In the genomic region with DNA sequence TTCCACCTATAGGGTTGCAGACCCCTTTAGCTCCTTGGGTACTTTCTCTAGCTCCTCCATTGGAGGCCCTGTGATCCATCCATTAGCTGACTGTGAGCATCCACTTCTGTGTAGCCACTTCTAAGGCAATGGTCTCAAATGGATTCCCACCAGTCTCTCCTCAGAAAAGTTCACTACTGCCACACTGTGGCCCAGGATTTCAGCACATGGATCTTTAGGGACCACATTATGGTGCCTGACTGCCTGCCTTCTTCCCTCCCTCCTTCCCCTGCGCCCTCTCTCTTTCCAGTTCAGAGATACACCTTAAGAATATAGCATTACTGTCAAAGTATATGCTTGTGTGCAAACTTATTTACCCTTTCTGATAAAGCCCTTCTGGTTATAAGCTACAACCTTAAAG, we compare ENCODE assay signal across 8 mouse cellular contexts.
A peak's percentile ranks its signal among the peaks of the same experiment; 100 is the strongest.
DNase-seq lines count a peak whose midpoint lies in the region; ATAC-seq and TF ChIP-seq lines count a peak whose summit lies in the region.

No protein-coding gene starts in this region.

- no peak for TF ChIP-seq EP300 in ES-Bruce4 (IDR thresholded peaks at IDR 0.05; ENCODE audit: insufficient read depth, low read depth, low read length)

- H3K4me2 ChIP-seq in heart, embryonic 11.5 days = no peak overlapping the region

- H3K27me3 ChIP-seq in heart, embryonic 11.5 days (ENCODE audit: control insufficient read depth, insufficient read depth, low read length) = no peaks in the 10 kb centered on the region
- H3K27me3 ChIP-seq in ES-Bruce4 (ENCODE audit: control insufficient read depth, insufficient read depth, low read length, poor library complexity, severe bottlenecking) = no peaks in the 10 kb centered on the region

- H3K36me3 ChIP-seq in heart, embryonic 11.5 days (ENCODE audit: control insufficient read depth, insufficient read depth, low read length) = no peaks in the 10 kb centered on the region
- H3K36me3 ChIP-seq in ES-Bruce4 (ENCODE audit: control insufficient read depth, insufficient read depth, low read length, poor library complexity, severe bottlenecking) = no peaks in the 10 kb centered on the region

- no peaks in the 10 kb centered on the region for H3K4me1 ChIP-seq in heart, embryonic 11.5 days (ENCODE audit: control insufficient read depth, insufficient read depth, low read length)
- H3K4me1 ChIP-seq in ES-Bruce4 (ENCODE audit: control insufficient read depth, insufficient read depth, low read length) = no peaks in the 10 kb centered on the region

- TF ChIP-seq POLR2A in ES-Bruce4 (IDR thresholded peaks at IDR 0.05; ENCODE audit: insufficient read depth, low read length) = no peak

- peak; percentile 3 to 8 for DNase-seq in heart, postnatal 10 days
- DNase-seq in layer of hippocampus, adult 18-20 months (ENCODE audit: low spot score in 2 of 2) = peak; percentile 7 to 42
- peak; percentile 67 for DNase-seq in retina, postnatal 1 day
- no peak for DNase-seq in thymus, adult 18-20 months
- no peak for DNase-seq in yolk sac, embryonic 10.5 days (ENCODE audit: low spot score)

- ATAC-seq in heart, embryonic 11.5 days (replicated peaks; ENCODE audit: insufficient number of reproducible peaks, low FRiP score, low TSS enrichment) = no peak
- peak; percentile 57 for ATAC-seq in common myeloid progenitor, adult 5-6 weeks (replicated peaks; ENCODE audit: low read depth, poor library complexity, severe bottlenecking)

- TF ChIP-seq CTCF in ES-Bruce4 (IDR thresholded peaks at IDR 0.05; ENCODE audit: low read depth, low read length) = peak; percentile 22

- WGBS in heart, embryonic 11.5 days (ENCODE audit: insufficient replicate concordance) = 43% methylated on average over 1 of the region's 1 CpGs

- H3K9me3 ChIP-seq in heart, embryonic 11.5 days (replicated peaks; ENCODE audit: control insufficient read depth, low read length) = no peaks in the 10 kb centered on the region
- H3K9me3 ChIP-seq in ES-Bruce4 (replicated peaks; ENCODE audit: control insufficient read depth, insufficient read depth, low read length, poor library complexity, severe bottlenecking) = no peaks in the 10 kb centered on the region

- H3K27ac ChIP-seq in heart, embryonic 11.5 days (ENCODE audit: low read depth, low read length) = no peak overlapping the region
- no peak overlapping the region for H3K27ac ChIP-seq in ES-Bruce4 (ENCODE audit: insufficient read depth, low read length)

- intact Hi-C loops in heart, postnatal 10 days (cut with DNase I) = loop anchor here (10.0 kb wide), 1 partner anchor 355 kb away; no protein-coding TSS in a partner anchor

- H3K9ac ChIP-seq in heart, embryonic 11.5 days (ENCODE audit: low read depth, low read length) = no peak overlapping the region
- H3K9ac ChIP-seq in ES-Bruce4 (ENCODE audit: low read depth, poor library complexity, severe bottlenecking) = no peak overlapping the region

- no peak overlapping the region for H3K4me3 ChIP-seq in heart, embryonic 11.5 days (ENCODE audit: low read depth, low read length)
- H3K4me3 ChIP-seq in ES-Bruce4 (ENCODE audit: low read depth, low read length) = no peak overlapping the region

Comparison
In these comparisons a context has a peak if more than half of its experiments do, and no peak if none do; other contexts are left out.
1. DNase-seq: peak in heart, postnatal 10 days (2 of 2), layer of hippocampus, adult 18-20 months (2 of 2) and retina, postnatal 1 day (single experiment); none in thymus, adult 18-20 months (0 of 2) and yolk sac, embryonic 10.5 days (single experiment).